Mouse (Mus musculus) lung, adult 2 months (tissue): ENCODE data around the gene Hspb3.

Experiments
- CTCF ChIP-seq: fragments of 200-500 bp; IDR thresholded peaks from 2 replicates; pipeline ENCODE4 v1.5.1; 2011; ENCODE audit warnings: mild to moderate bottlenecking, low read length, control low read depth; ENCODE audit not compliant: insufficient read depth
- POLR2A ChIP-seq: fragments of 200-500 bp; IDR thresholded peaks from 2 replicates; pipeline ENCODE4 v1.6.1; 2011; ENCODE audit warnings: low read depth, mild to moderate bottlenecking, control low read depth, low read length, borderline replicate concordance; ENCODE audit errors: extremely low read depth

DNA sequence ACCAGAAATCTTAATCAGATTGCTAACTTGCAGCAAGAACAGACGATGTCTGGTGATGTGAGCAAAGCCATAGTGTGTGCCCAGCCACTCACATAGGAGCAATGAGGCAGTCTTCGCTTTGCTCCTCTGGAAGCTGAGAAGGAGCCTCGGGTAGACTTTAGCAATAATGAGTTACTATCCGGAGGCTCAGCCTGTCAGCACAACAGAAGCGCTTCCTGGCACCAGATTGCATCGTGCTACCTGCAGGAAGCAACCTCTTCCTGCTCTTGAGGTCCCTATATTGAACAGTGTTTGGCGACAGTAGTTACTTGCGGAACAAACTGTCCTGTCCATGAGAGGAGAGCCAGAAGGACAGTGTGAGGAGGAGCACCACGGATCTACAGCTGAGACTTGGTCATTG, 28.2 kb upstream of the Hspb3 start:
- TF ChIP-seq CTCF (no peak), POLR2A (no peak)
